Mouse (Mus musculus): Measurements from ENCODE around the gene Fam193a. TPM values are rescaled to one million over a fixed set of nuclear protein-coding genes. Genes with fewer than 3 reads are reported as not detected.

Gene Fam193a
- polyA plus RNA-seq, 1 experiment from 2014 or later, result 14.1 TPM

GRCm38 (mm10) chr5:34336097-34336774, 33.5 kb upstream of the Fam193a start, which contains the start of gene Rnf4:
TSS of gene Rnf4 (plus strand) at chr5:34336289.
- peak within 1 kb of the TSS; percentile 96 for H3K4me2 ChIP-seq (ENCODE audit: low read length)
- H3K9ac ChIP-seq (ENCODE audit: low read depth, low read length), result peak within 1 kb of the TSS; percentile 97
- peaks cover 20% of the 10 kb centered on the region for H3K4me1 ChIP-seq (ENCODE audit: control insufficient read depth, insufficient read depth, low read length)
- H3K4me3 ChIP-seq (ENCODE audit: low read depth, low read length), result peak within 1 kb of the TSS; percentile 96
- H3K27ac ChIP-seq (ENCODE audit: low read length), result peak within 1 kb of the TSS; percentile 92
- no peaks in the 10 kb centered on the region for H3K27me3 ChIP-seq (ENCODE audit: control insufficient read depth, insufficient read depth, low read depth, low read length)
- ATAC-seq, result peak; percentile 99
- no peaks in the 10 kb centered on the region for H3K36me3 ChIP-seq (ENCODE audit: control insufficient read depth, insufficient read depth, low read length)
- under 1% methylated on average over 67 of the region's 67 CpGs for WGBS
- no peaks in the 10 kb centered on the region for H3K9me3 ChIP-seq (replicated peaks; ENCODE audit: control insufficient read depth, low read length, poor library complexity, severe bottlenecking)

DNA sequence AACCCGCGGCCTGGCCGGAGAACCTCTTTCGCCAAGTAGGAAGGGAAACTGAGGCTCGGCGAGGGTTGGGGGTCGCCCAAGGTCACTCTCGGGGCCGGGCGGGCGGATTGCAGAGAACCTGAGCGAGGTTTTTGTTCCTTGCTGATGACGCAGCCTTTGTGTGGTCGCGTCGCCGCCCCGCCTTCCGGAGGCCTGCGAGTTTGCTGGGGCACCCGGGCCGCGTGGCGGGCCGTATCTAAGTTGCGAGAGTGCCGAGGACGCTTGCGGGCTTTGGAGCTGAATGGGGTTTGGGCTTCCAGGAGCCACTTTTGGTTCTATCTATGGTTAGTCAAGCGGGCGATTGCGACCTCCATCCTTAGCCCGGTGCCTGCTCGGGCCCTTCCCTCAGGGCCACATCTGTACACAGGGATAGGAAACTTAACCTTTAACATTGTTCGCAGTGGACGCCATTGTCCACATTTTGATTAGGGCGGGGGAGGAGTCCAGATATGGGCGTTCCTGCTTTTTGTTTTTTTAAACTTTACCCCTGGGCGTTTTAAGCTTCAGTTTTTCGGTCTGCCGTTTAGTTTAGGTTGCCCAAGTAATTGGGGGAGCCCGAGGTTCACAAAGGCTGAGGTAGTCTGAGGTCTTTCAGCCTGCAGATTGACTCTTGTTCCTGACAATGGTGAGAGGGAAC, 32.8 kb upstream of the Fam193a start:
- ATAC-seq, result peak; percentile 15; the same call in 1 of the 2 replicates
- peaks cover 20% of the 10 kb centered on the region for H3K4me1 ChIP-seq (ENCODE audit: control insufficient read depth, insufficient read depth, low read length)
- WGBS, result under 1% methylated on average over 42 of the region's 42 CpGs
- peak overlapping the region; percentile 96 for H3K4me2 ChIP-seq (ENCODE audit: low read length)
- no peaks in the 10 kb centered on the region for H3K9me3 ChIP-seq (replicated peaks; ENCODE audit: control insufficient read depth, low read length, poor library complexity, severe bottlenecking)
- no peaks in the 10 kb centered on the region for H3K27me3 ChIP-seq (ENCODE audit: control insufficient read depth, insufficient read depth, low read depth, low read length)
- H3K27ac ChIP-seq (ENCODE audit: low read length), result peak overlapping the region; percentile 92
- peak overlapping the region; percentile 97 for H3K9ac ChIP-seq (ENCODE audit: low read depth, low read length)
- H3K36me3 ChIP-seq (ENCODE audit: control insufficient read depth, insufficient read depth, low read length), result no peaks in the 10 kb centered on the region
- peak overlapping the region; percentile 96 for H3K4me3 ChIP-seq (ENCODE audit: low read depth, low read length)

DNA sequence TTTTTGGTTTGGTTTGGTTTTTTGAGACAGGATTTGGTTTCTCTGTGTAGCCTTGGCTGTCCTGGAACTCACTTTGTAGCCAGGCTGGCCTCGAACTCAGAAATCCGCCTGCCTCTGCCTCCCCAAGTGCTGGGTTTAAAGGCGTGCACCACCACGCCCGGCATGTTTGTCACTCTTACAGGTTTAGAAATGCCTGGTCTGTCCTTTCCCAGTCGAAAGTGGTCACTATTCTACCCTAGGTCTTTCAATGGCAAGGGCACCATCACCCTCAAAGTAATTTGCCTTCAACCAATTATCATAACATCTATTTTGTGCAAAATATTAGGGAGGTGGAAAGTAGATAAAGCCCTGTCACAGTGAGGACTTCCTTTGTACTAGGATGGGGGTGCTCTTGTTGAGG, 29.5 kb upstream of the Fam193a start:
- Histone ChIP-seq H3K4me1 (ENCODE audit: control insufficient read depth, insufficient read depth, low read length) (peaks cover 19% of the 10 kb centered on the region), H3K9ac (ENCODE audit: low read depth, low read length) (no peak overlapping the region), H3K36me3 (ENCODE audit: control insufficient read depth, insufficient read depth, low read length) (peaks cover 8% of the 10 kb centered on the region), H3K4me3 (ENCODE audit: low read depth, low read length) (no peak overlapping the region), H3K27me3 (ENCODE audit: control insufficient read depth, insufficient read depth, low read depth, low read length) (no peaks in the 10 kb centered on the region), H3K9me3 (replicated peaks; ENCODE audit: control insufficient read depth, low read length, poor library complexity, severe bottlenecking) (no peaks in the 10 kb centered on the region), H3K4me2 (ENCODE audit: low read length) (no peak overlapping the region), H3K27ac (ENCODE audit: low read length) (no peak overlapping the region)
- 95% methylated on average over 6 of the region's 6 CpGs for WGBS
- ATAC-seq, result no peak

- no peaks in the 10 kb centered on the region for H3K27me3 ChIP-seq (ENCODE audit: control insufficient read depth, insufficient read depth, low read depth, low read length)
- H3K4me2 ChIP-seq (ENCODE audit: low read length), result no peak overlapping the region
- H3K9ac ChIP-seq (ENCODE audit: low read depth, low read length), result no peak overlapping the region
- no peak overlapping the region for H3K27ac ChIP-seq (ENCODE audit: low read length)
- H3K4me1 ChIP-seq (ENCODE audit: control insufficient read depth, insufficient read depth, low read length), result no peaks in the 10 kb centered on the region
- no peak overlapping the region for H3K4me3 ChIP-seq (ENCODE audit: low read depth, low read length)
- no peaks in the 10 kb centered on the region for H3K9me3 ChIP-seq (replicated peaks; ENCODE audit: control insufficient read depth, low read length, poor library complexity, severe bottlenecking)
- peaks cover 39% of the 10 kb centered on the region for H3K36me3 ChIP-seq (ENCODE audit: control insufficient read depth, insufficient read depth, low read length)
- ATAC-seq, result no peak
- 97% methylated on average over 3 of the region's 3 CpGs for whole genome bisulfite sequencing
Measured at GRCm38 (mm10) chr5:34352084-34352631, 17.6 kb upstream of the Fam193a start.

GRCm38 (mm10) chr5:34360261-34360660, 9.5 kb upstream of the Fam193a start:
- H3K36me3 ChIP-seq (ENCODE audit: control insufficient read depth, insufficient read depth, low read length), result peaks cover 7% of the 10 kb centered on the region; the same call in 1 of the 2 replicates
- no peak overlapping the region for H3K4me3 ChIP-seq (ENCODE audit: low read depth, low read length)
- no peaks in the 10 kb centered on the region for H3K4me1 ChIP-seq (ENCODE audit: control insufficient read depth, insufficient read depth, low read length)
- no peaks in the 10 kb centered on the region for H3K9me3 ChIP-seq (replicated peaks; ENCODE audit: control insufficient read depth, low read length, poor library complexity, severe bottlenecking)
- ATAC-seq, result no peak
- 94% methylated on average over 3 of the region's 3 CpGs for WGBS
- no peak overlapping the region for H3K4me2 ChIP-seq (ENCODE audit: low read length)
- no peaks in the 10 kb centered on the region for H3K27me3 ChIP-seq (ENCODE audit: control insufficient read depth, insufficient read depth, low read depth, low read length)
- no peak overlapping the region for H3K9ac ChIP-seq (ENCODE audit: low read depth, low read length)
- H3K27ac ChIP-seq (ENCODE audit: low read length), result no peak overlapping the region

DNA sequence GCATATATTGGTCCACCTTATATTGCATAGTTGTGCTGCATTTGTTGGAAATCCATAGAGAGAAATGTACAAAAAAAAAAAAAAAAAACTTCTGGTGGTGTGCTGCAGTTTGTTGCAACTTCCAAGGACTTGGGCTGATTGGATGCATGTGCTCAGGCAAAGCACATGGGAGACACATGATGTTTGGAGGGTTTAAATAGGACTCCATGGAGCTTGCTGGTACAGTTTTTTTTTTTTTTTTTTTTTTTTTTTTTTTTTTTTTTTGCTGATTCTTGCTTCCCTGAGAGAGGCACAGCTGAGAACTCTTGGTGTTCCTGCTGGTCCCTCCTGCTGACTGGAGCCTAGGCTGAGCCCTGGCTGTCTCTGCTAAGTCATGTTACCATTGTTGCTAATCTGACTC, 6.6 kb upstream of the Fam193a start:
- ATAC-seq, result no peak
- Histone ChIP-seq H3K4me2 (ENCODE audit: low read length) (no peak overlapping the region), H3K27me3 (ENCODE audit: control insufficient read depth, insufficient read depth, low read depth, low read length) (no peaks in the 10 kb centered on the region), H3K27ac (ENCODE audit: low read length) (no peak overlapping the region), H3K36me3 (ENCODE audit: control insufficient read depth, insufficient read depth, low read length) (peaks cover 4% of the 10 kb centered on the region; the same call in 1 of the 2 replicates), H3K9ac (ENCODE audit: low read depth, low read length) (no peak overlapping the region), H3K4me3 (ENCODE audit: low read depth, low read length) (no peak overlapping the region), H3K4me1 (ENCODE audit: control insufficient read depth, insufficient read depth, low read length) (no peaks in the 10 kb centered on the region), H3K9me3 (replicated peaks; ENCODE audit: control insufficient read depth, low read length, poor library complexity, severe bottlenecking) (no peaks in the 10 kb centered on the region)

- Histone ChIP-seq H3K9me3 (replicated peaks; ENCODE audit: control insufficient read depth, low read length, poor library complexity, severe bottlenecking) (no peaks in the 10 kb centered on the region), H3K36me3 (ENCODE audit: control insufficient read depth, insufficient read depth, low read length) (no peaks in the 10 kb centered on the region), H3K27ac (ENCODE audit: low read length) (peak overlapping the region; percentile 88), H3K9ac (ENCODE audit: low read depth, low read length) (peak overlapping the region; percentile 65; the same call in 1 of the 2 replicates), H3K4me1 (ENCODE audit: control insufficient read depth, insufficient read depth, low read length) (peaks cover 23% of the 10 kb centered on the region), H3K4me3 (ENCODE audit: low read depth, low read length) (peak overlapping the region; percentile 94), H3K27me3 (ENCODE audit: control insufficient read depth, insufficient read depth, low read depth, low read length) (no peaks in the 10 kb centered on the region), H3K4me2 (ENCODE audit: low read length) (peak overlapping the region; percentile 56)
- peak; percentile 14 for ATAC-seq
- 74% methylated on average over 7 of the region's 7 CpGs for WGBS
Measured at GRCm38 (mm10) chr5:34368551-34369290, 1.0 kb upstream of the Fam193a start.

GRCm38 (mm10) chr5:34370022-34370823, 490 bp downstream of the Fam193a start:
- Histone ChIP-seq H3K9me3 (replicated peaks; ENCODE audit: control insufficient read depth, low read length, poor library complexity, severe bottlenecking) (no peaks in the 10 kb centered on the region), H3K4me2 (ENCODE audit: low read length) (peak overlapping the region; percentile 71), H3K9ac (ENCODE audit: low read depth, low read length) (peak overlapping the region; percentile 90), H3K4me3 (ENCODE audit: low read depth, low read length) (peak overlapping the region; percentile 94), H3K4me1 (ENCODE audit: control insufficient read depth, insufficient read depth, low read length) (peaks cover 28% of the 10 kb centered on the region), H3K27ac (ENCODE audit: low read length) (peak overlapping the region; percentile 87), H3K36me3 (ENCODE audit: control insufficient read depth, insufficient read depth, low read length) (no peaks in the 10 kb centered on the region), H3K27me3 (ENCODE audit: control insufficient read depth, insufficient read depth, low read depth, low read length) (no peaks in the 10 kb centered on the region)
- peak; percentile 1; the same call in 1 of the 2 replicates for ATAC-seq
- under 1% methylated on average over 81 of the region's 114 CpGs for WGBS

Data from midbrain, embryonic 16.5 days (tissue).